In genomic region chr1:52971881-52972503, GRCm38 (mm10) we compare ENCODE assay signal across 12 mouse cellular contexts. TPM values are rescaled to one million over a fixed set of nuclear protein-coding genes. Genes with fewer than 3 reads are reported as not detected.
DNase-seq lines count a peak whose midpoint lies in the region; ATAC-seq lines count a peak whose summit lies in the region.
"Had no signal": no experiment of that assay in that cellular context is flagged by ENCODE, and none has a peak within 500 bp of the region (broad histone marks: within the 10 kb centered on the region; RNA-seq: fewer than 3 reads in every experiment).

No protein-coding gene starts in this region.

- H3K9ac ChIP-seq in embryonic facial prominence, embryonic 11.5 days (replicated peaks; ENCODE audit: low read length), result no peak overlapping the region
- H3K9ac ChIP-seq in midbrain, embryonic 13.5 days (replicated peaks), result no peak overlapping the region
- H3K9ac ChIP-seq: heart, embryonic 13.5 days had no signal

- no peaks in the 10 kb centered on the region for H3K9me3 ChIP-seq in embryonic facial prominence, embryonic 11.5 days (replicated peaks; ENCODE audit: control insufficient read depth, low read length)
- no peaks in the 10 kb centered on the region for H3K9me3 ChIP-seq in embryonic facial prominence, embryonic 10.5 days
- no peaks in the 10 kb centered on the region for H3K9me3 ChIP-seq in midbrain, embryonic 13.5 days
- H3K9me3 ChIP-seq: heart, embryonic 13.5 days had no signal

- no peaks in the 10 kb centered on the region for H3K36me3 ChIP-seq in embryonic facial prominence, embryonic 11.5 days (replicated peaks; ENCODE audit: control insufficient read depth, insufficient read depth, low read depth, low read length)
- H3K36me3 ChIP-seq in embryonic facial prominence, embryonic 10.5 days (replicated peaks), result no peaks in the 10 kb centered on the region
- H3K36me3 ChIP-seq in midbrain, embryonic 13.5 days, result no peaks in the 10 kb centered on the region
- H3K36me3 ChIP-seq: heart, embryonic 13.5 days had no signal

- DNase-seq in embryonic facial prominence, embryonic 11.5 days (ENCODE audit: low spot score), result peak; percentile 36
- no peak for DNase-seq in embryonic facial prominence, embryonic 10.5 days (ENCODE audit: low spot score)
- peak; percentile 58 for DNase-seq in right cerebral cortex, postnatal 10 days (ENCODE audit: low spot score in 2 of 2)
- no peak for DNase-seq in right cerebral cortex, adult 18-20 months
- DNase-seq in natural killer cell, adult 2 months (ENCODE audit: low spot score in 2 of 2), result no peak
- DNase-seq in adrenal gland, postnatal 10 days, result no peak
- DNase-seq: adrenal gland, postnatal 36 days; cerebellum, postnatal 36 days; kidney, adult 2 months had no signal

- 84% methylated on average over 2 of the region's 2 CpGs for WGBS in embryonic facial prominence, embryonic 11.5 days
- whole genome bisulfite sequencing in embryonic facial prominence, embryonic 10.5 days, result 92% methylated on average over 2 of the region's 2 CpGs
- 74% methylated on average over 2 of the region's 2 CpGs for WGBS in midbrain, embryonic 13.5 days

- no peak overlapping the region for H3K4me2 ChIP-seq in embryonic facial prominence, embryonic 11.5 days (ENCODE audit: low read depth, low read length)
- no peak overlapping the region for H3K4me2 ChIP-seq in midbrain, embryonic 13.5 days (replicated peaks)
- H3K4me2 ChIP-seq: heart, embryonic 13.5 days had no signal

- ATAC-seq in embryonic facial prominence, embryonic 11.5 days (replicated peaks; ENCODE audit: insufficient number of reproducible peaks, low FRiP score, low TSS enrichment, low read depth), result no peak
- ATAC-seq in midbrain, embryonic 13.5 days, result peak; percentile 76; the same call in 1 of the 2 replicates
- ATAC-seq in frontal cortex, adult (ENCODE audit: low TSS enrichment), result no peak

- no peak overlapping the region for H3K4me3 ChIP-seq in embryonic facial prominence, embryonic 11.5 days (ENCODE audit: low read depth, low read length)
- H3K4me3 ChIP-seq in embryonic facial prominence, embryonic 10.5 days, result no peak overlapping the region
- H3K4me3 ChIP-seq in midbrain, embryonic 13.5 days (replicated peaks), result no peak overlapping the region
- H3K4me3 ChIP-seq: heart, embryonic 13.5 days had no signal

- H3K4me1 ChIP-seq in embryonic facial prominence, embryonic 11.5 days (ENCODE audit: control insufficient read depth, insufficient read depth, low read length), result no peaks in the 10 kb centered on the region
- H3K4me1 ChIP-seq in embryonic facial prominence, embryonic 10.5 days, result 0 out of 2 replicates have a peak, but pooled peaks cover 3% of the 10 kb centered on the region
- H3K4me1 ChIP-seq in midbrain, embryonic 13.5 days (replicated peaks), result peaks cover 4% of the 10 kb centered on the region
- H3K4me1 ChIP-seq: heart, embryonic 13.5 days had no signal

- no peak overlapping the region for H3K27ac ChIP-seq in embryonic facial prominence, embryonic 11.5 days (replicated peaks; ENCODE audit: low read depth, low read length)
- H3K27ac ChIP-seq in embryonic facial prominence, embryonic 10.5 days (replicated peaks), result no peak overlapping the region
- no peak overlapping the region for H3K27ac ChIP-seq in midbrain, embryonic 13.5 days
- H3K27ac ChIP-seq: heart, embryonic 13.5 days had no signal

- no peaks in the 10 kb centered on the region for H3K27me3 ChIP-seq in embryonic facial prominence, embryonic 11.5 days (ENCODE audit: control insufficient read depth, insufficient read depth, low read length)
- H3K27me3 ChIP-seq in embryonic facial prominence, embryonic 10.5 days (replicated peaks; ENCODE audit: low read depth, poor library complexity, severe bottlenecking), result no peaks in the 10 kb centered on the region
- H3K27me3 ChIP-seq in midbrain, embryonic 13.5 days, result no peaks in the 10 kb centered on the region
- H3K27me3 ChIP-seq: heart, embryonic 13.5 days had no signal

RNA-seq across cellular contexts. Expression of gene 1700019D03Rik, which starts 48.0 kb away (rescaled TPM):
- 4.6 and 5.2 TPM in 2 replicates for polyA plus RNA-seq in embryonic facial prominence, embryonic 11.5 days (2014; fragmentation: Nextera tagmentation; extraction: Ambion mirVana)
- 4.6 and 4.9 TPM in 2 replicates for polyA plus RNA-seq in embryonic facial prominence, embryonic 10.5 days (2016; fragmentation: Nextera tagmentation; extraction: Ambion mirVana)
- polyA plus RNA-seq in midbrain, embryonic 13.5 days (2015; fragmentation: Nextera tagmentation; extraction: Ambion mirVana), result 0.83 and 1.8 TPM in 2 replicates
- total RNA-seq in adrenal gland, postnatal 10 days (2021), result under 1 TPM; 0.81 to 0.82 TPM

Comparison
In these comparisons a context has a peak if more than half of its experiments do, and no peak if none do; other contexts are left out.
1. DNase-seq: peak in embryonic facial prominence, embryonic 11.5 days (single experiment) and right cerebral cortex, postnatal 10 days (2 of 2); none in embryonic facial prominence, embryonic 10.5 days (single experiment), right cerebral cortex, adult 18-20 months (single experiment), natural killer cell, adult 2 months (0 of 2) and adrenal gland, postnatal 10 days (single experiment).